Mouse (Mus musculus) bone marrow, adult 2 months (tissue): ENCODE results near the gene Isyna1. TPM values are rescaled to one million over a fixed set of nuclear protein-coding genes. Genes with fewer than 3 reads are reported as not detected.
A peak's percentile ranks its signal among the peaks of the same experiment; 100 is the strongest.

Experiments
- H3K27ac ChIP-seq: fragments of 200-500 bp; 2 replicates; pipeline ENCODE4 v1.5.1; 2012; ENCODE audit warnings: low read depth, mild to moderate bottlenecking, control low read depth, inconsistent platforms, low read length; ENCODE audit not compliant: control insufficient read depth, poor library complexity, insufficient read depth
- H3K4me1 ChIP-seq: fragments of 200-500 bp; 2 replicates; pipeline ENCODE4 v1.6.1; 2011; ENCODE audit warnings: low read length; ENCODE audit not compliant: control insufficient read depth, insufficient read depth
- H3K4me3 ChIP-seq: fragments of 200-500 bp; replicated peaks from 2 replicates; pipeline ENCODE3; 2011; ENCODE audit warnings: mild to moderate bottlenecking, low read depth, low read length, control low read depth; ENCODE audit not compliant: control insufficient read depth
- CTCF ChIP-seq: fragments of 200-500 bp; IDR thresholded peaks from 2 replicates; pipeline ENCODE4 v1.5.1; 2011; ENCODE audit warnings: low read length, control low read depth; ENCODE audit not compliant: control insufficient read depth, insufficient read depth
- POLR2A ChIP-seq: fragments of 200-500 bp; IDR thresholded peaks from 2 replicates; pipeline ENCODE4 v1.6.1; 2011; ENCODE audit warnings: low read depth, mild to moderate bottlenecking, control low read depth, low read length, borderline replicate concordance; ENCODE audit not compliant: control insufficient read depth
- WGBS: fragments of 180-500 bp; shearing (Covaris S2); methylation state at CpG from one replicate; pipeline ENCODE4 v1.1.7; 2018; 5-methylcytosine and 5-hydroxymethylcytosine counted together
- polyA plus RNA-seq: library from polyadenylated mRNA; stranded (reverse); fragments of >200 nt; gene quantifications from 2 replicates; pipeline ENCODE4 v1.2.4, GENCODE M21; 2011; ENCODE audit warnings: low replicate concordance; ENCODE audit not compliant: missing spikeins, insufficient read depth, insufficient read length

The Isyna1 gene
- polyA plus RNA-seq, 1 experiment: 23.7 TPM

DNA sequence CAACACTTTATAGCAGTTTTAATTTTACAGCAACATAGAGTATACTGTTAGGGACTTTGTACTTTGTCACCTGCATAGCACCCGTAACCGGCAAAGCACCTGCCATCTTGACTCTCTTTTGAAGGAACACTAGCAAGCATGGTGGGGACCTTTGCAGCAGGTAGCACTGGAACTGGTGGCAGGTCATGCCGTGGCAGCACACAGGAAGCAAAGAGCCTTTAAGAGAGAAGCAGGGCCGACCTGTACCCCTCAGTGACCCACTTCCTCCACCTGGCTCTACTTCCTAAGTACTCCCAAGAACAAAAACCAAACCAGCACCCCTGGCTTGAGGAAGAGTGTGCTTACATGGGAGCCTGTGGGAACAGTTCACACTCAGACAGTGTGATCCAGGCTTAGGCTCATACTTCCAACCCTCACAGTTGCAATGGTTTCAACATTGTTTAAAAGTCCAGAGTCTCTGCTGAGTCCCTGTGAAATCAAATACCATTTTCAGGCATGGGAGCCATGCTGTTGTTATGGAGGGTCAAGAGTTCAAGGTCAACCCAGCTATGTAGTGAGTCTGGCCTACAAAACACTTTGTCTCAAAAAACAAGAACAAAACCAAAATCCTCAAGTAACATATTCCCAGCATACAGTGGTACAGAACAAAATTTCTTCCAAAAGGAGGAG lies 39.0 kb upstream of the Isyna1 start:
- Histone ChIP-seq H3K4me3 (no peak overlapping the region), H3K27ac (no peak overlapping the region), H3K4me1 (peaks cover 13% of the 10 kb centered on the region)
- 47% methylated on average over 4 of the region's 4 CpGs for WGBS
- no peak for TF ChIP-seq CTCF

DNA sequence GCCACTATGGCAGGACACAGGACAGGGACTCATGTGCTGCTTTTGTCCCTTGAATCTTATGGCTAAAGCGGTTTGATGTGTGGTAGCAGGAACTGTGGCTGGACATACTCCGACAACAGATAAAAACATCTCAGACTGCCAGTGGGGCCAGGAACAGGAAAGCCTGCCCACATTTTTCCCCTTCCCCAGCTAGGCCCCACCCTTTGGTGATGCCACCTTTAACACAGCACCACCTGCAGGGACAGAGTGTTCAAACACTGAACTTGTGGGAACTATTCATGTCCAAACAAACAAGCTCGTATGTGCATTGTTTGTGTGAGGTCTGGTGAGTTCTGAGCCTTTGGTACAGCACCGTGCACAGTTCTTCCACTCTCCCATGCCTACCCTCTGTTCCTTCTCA lies 35.8 kb upstream of the Isyna1 start:
- peaks cover 20% of the 10 kb centered on the region for H3K4me1 ChIP-seq
- H3K4me3 ChIP-seq: no peak overlapping the region
- no peak overlapping the region for H3K27ac ChIP-seq
- peak; percentile 30; the same call in 1 of the 2 replicates for TF ChIP-seq CTCF
- no peak for TF ChIP-seq POLR2A
- 5% methylated on average over 4 of the region's 4 CpGs for WGBS

DNA sequence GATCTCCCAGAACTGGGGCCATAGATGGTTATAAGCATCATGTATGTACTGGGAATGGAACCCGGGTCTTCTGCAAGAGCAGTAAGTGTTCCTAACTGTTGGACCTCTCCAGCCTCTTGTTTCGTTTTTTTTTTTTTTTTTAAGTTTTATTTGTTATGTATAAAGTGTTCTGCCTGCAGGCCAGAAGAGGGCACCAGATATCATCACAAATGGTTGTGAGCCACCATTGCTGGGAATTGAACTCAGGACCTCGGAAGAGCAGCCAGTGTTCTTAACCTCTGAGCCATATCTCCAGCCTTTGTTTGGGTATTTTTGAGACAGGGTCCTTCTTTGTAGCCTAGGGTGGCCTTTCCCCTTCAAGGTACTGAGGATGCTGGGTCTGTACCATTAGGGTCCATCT lies 35.2 kb upstream of the Isyna1 start:
- H3K4me3 ChIP-seq: no peak overlapping the region
- TF ChIP-seq CTCF (no peak), POLR2A (no peak)
- 57% methylated on average over 3 of the region's 3 CpGs for WGBS
- H3K4me1 ChIP-seq: peaks cover 20% of the 10 kb centered on the region
- no peak overlapping the region for H3K27ac ChIP-seq

DNA sequence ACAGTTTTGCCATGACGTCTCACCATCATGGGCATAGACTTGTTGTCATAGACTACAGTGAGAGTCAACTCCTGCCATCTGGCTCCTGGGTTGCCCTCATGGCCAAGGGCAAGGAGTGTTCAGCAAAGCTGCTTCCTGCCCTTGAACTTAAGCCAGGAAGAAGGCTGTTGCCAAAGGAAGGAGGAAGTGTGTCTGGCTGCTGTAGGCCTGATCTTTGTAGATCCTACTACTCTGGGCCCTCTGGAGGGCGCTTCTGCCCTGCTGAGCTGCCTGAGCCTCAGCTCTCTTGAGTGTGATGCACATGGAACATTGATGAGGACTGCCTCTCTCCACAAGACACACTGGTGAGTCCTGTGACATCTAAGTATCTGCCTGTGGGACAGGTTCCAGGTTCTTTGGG lies 34.1 kb upstream of the Isyna1 start:
- Histone ChIP-seq H3K27ac (no peak overlapping the region), H3K4me1 (peaks cover 23% of the 10 kb centered on the region), H3K4me3 (no peak overlapping the region)
- peak; percentile 61 for TF ChIP-seq CTCF
- no peak for TF ChIP-seq POLR2A
- WGBS: 16% methylated on average over 2 of the region's 2 CpGs

DNA sequence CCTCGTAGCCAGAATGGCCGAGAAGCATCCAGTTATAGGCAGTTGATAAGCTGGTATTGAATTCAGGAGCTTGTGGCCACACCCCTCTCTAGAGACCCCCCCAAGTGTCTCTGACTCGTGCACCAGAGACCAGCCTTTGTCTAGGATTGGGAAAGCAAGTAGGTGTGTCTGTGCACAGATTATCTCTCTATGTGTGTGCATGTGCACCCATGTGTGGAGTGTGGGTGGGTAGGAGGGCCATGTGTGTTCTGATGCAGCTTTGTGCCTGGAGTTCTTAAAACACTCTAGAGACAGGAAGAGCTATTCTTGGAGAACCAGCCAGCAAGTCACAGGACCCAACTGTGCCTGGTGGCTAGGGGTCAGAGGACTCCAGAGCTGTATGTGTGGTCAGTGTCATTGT lies 33.6 kb upstream of the Isyna1 start:
- TF ChIP-seq POLR2A (no peak), CTCF (no peak)
- H3K4me3 ChIP-seq: no peak overlapping the region
- peaks cover 25% of the 10 kb centered on the region for H3K4me1 ChIP-seq
- WGBS: 65% methylated on average over 3 of the region's 3 CpGs
- no peak overlapping the region for H3K27ac ChIP-seq

DNA sequence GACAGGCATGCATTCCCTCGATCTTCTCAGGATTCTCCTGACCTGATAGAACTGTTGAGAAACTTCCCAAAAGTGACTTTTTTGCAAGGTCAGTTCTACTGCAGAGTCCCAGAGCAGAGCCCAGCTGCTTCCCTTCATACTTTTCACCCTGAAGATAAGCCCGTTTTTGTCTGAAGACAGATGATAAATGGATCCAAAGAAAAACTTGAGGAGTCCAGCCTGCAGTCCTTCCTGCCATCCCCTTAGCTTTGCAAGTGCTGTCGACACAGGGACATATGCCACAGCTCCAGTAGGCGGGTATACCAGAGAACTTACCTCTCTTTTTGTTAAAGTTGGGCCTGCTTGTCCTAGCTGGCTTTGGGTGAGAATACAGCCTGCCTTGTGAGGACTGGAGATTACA lies 32.8 kb upstream of the Isyna1 start:
- no peak overlapping the region for H3K4me3 ChIP-seq
- peaks cover 26% of the 10 kb centered on the region for H3K4me1 ChIP-seq
- TF ChIP-seq CTCF (no peak), POLR2A (no peak)
- WGBS: 39% methylated on average over 4 of the region's 4 CpGs
- 0 out of 2 replicates have a peak overlapping the region, but pooled peaks have one; percentile 31 for H3K27ac ChIP-seq

DNA sequence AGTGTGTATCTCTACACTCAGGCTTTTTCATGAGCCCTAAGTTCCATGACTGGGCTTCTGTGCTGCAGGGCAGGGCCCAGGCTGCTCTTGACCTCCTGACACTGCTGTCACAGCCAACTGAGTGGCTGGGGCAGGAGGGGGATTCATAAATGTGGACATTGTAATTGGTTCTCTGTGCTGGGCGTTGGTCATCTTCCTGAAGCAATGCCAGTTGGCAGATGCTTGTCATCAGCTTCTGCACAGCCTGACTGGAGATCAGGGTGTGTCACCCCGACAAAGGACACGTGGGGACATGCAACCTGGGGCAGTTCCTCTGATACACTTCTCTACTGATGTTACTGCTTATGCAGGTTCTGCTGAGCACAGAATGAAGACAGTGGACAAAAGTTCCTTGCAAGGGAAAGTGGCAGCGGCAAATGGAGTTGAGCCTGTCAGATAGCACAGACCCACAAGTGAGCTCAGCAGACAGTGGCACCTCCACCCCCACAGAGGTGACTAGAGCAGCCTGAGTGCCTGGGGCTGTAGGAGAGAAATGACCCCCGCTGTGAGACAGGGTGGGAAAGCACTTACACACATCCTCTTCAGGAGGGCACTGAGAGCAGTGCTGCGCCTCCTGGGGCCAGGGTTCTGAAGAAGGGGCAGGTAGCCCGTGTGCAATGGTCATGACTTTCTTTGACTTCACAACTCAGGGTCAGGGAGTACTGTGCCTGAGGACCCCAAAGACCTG lies 32.2 kb upstream of the Isyna1 start:
- no peak for TF ChIP-seq POLR2A
- TF ChIP-seq CTCF: no peak
- peaks cover 26% of the 10 kb centered on the region for H3K4me1 ChIP-seq
- H3K4me3 ChIP-seq: no peak overlapping the region
- WGBS: 62% methylated on average over 7 of the region's 7 CpGs
- peak overlapping the region; percentile 31; the same call in 1 of the 2 replicates for H3K27ac ChIP-seq

DNA sequence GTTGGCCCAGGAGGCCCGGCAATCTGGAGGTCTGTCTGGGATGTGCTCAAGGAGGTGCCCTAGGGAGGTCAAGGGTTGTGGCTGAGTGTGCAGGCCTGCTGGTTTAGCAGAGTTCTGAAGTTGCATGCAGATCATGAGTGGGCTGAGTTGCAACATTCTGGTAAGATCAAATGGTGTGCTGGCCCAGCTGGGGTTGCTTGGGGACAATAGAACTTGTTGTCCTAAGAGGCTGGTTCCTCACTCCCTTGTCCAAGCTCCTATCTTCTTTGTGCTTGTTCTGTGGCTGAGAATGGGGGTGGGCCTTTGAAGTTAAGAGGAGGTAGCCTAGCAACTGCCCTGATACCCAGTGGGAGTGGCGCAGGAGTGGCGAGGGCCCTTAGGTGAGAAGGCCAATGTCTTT lies 31.4 kb upstream of the Isyna1 start:
- 72% methylated on average over 3 of the region's 3 CpGs for WGBS

More for the DNA sequence above, 31.4 kb upstream of the Isyna1 start:
- H3K4me1 ChIP-seq: peaks cover 26% of the 10 kb centered on the region
- TF ChIP-seq POLR2A (no peak), CTCF (no peak)
- H3K4me3 ChIP-seq: no peak overlapping the region
- no peak overlapping the region; the same call in 1 of the 2 replicates for H3K27ac ChIP-seq
